Mouse (Mus musculus): Measurements from ENCODE around the gene Zbtb39. TPM values are rescaled to one million over a fixed set of nuclear protein-coding genes. Genes with fewer than 3 reads are reported as not detected.
A peak's percentile ranks its signal among the peaks of the same experiment; 100 is the strongest.

Gene Zbtb39
- polyA plus RNA-seq (2015; fragmentation: Nextera tagmentation; extraction: Ambion mirVana) = 0.75 and 0.94 TPM in 2 replicates

GRCm38 (mm10) chr10:127739083-127739660 is at the start of gene Zbtb39:
TSS of gene Zbtb39 (plus strand) at chr10:127739538.
- H3K9me3 ChIP-seq (replicated peaks) = no peaks in the 10 kb centered on the region
- H3K27ac ChIP-seq = peak within 1 kb of the TSS; percentile 77
- peak within 1 kb of the TSS; percentile 90 for H3K9ac ChIP-seq
- H3K4me1 ChIP-seq (replicated peaks) = peaks cover 69% of the 10 kb centered on the region
- H3K4me2 ChIP-seq = peak within 1 kb of the TSS; percentile 84
- 1% methylated on average over 60 of the region's 61 CpGs for WGBS (ENCODE audit: insufficient replicate concordance)
- H3K27me3 ChIP-seq = no peaks in the 10 kb centered on the region
- ATAC-seq (ENCODE audit: low read depth) = peak; percentile 71
- DNase-seq = peak; percentile 67
- peak within 1 kb of the TSS; percentile 83 for H3K4me3 ChIP-seq (replicated peaks)
- peaks cover 30% of the 10 kb centered on the region for H3K36me3 ChIP-seq

- 3% methylated on average over 1 of the region's 1 CpGs for WGBS (ENCODE audit: insufficient replicate concordance)
- no peak overlapping the region for H3K9ac ChIP-seq
- H3K36me3 ChIP-seq = peaks cover 46% of the 10 kb centered on the region
- H3K27ac ChIP-seq = no peak overlapping the region
- H3K27me3 ChIP-seq = no peaks in the 10 kb centered on the region
- no peak overlapping the region for H3K4me2 ChIP-seq
- no peak for ATAC-seq (ENCODE audit: low read depth)
- no peak for DNase-seq
- no peak overlapping the region for H3K4me3 ChIP-seq (replicated peaks)
- H3K9me3 ChIP-seq (replicated peaks) = no peaks in the 10 kb centered on the region
- H3K4me1 ChIP-seq (replicated peaks) = peaks cover 11% of the 10 kb centered on the region
Measured at GRCm38 (mm10) chr10:127691053-127691452, 48.3 kb upstream of the Zbtb39 start.

- H3K27me3 ChIP-seq = no peaks in the 10 kb centered on the region
- no peak for DNase-seq
- no peak overlapping the region for H3K9ac ChIP-seq
- ATAC-seq (ENCODE audit: low read depth) = peak; percentile 43; the same call in 1 of the 2 replicates
- peaks cover 11% of the 10 kb centered on the region for H3K4me1 ChIP-seq (replicated peaks)
- H3K9me3 ChIP-seq (replicated peaks) = no peaks in the 10 kb centered on the region
- no peak overlapping the region for H3K27ac ChIP-seq
- no peak overlapping the region for H3K4me3 ChIP-seq (replicated peaks)
- peaks cover 67% of the 10 kb centered on the region for H3K36me3 ChIP-seq
- WGBS (ENCODE audit: insufficient replicate concordance) = 48% methylated on average over 2 of the region's 2 CpGs
- no peak overlapping the region for H3K4me2 ChIP-seq
Measured at GRCm38 (mm10) chr10:127694636-127695035, 44.7 kb upstream of the Zbtb39 start.

- no peak overlapping the region for H3K9ac ChIP-seq
- ATAC-seq (ENCODE audit: low read depth) (no peak), DNase-seq (no peak)
- H3K27me3 ChIP-seq = no peaks in the 10 kb centered on the region
- 81% methylated on average over 7 of the region's 7 CpGs for WGBS (ENCODE audit: insufficient replicate concordance)
- no peak overlapping the region for H3K4me2 ChIP-seq
- H3K36me3 ChIP-seq = peaks cover 60% of the 10 kb centered on the region
- no peak overlapping the region for H3K4me3 ChIP-seq (replicated peaks)
- no peak overlapping the region; the same call in 1 of the 2 replicates for H3K27ac ChIP-seq
- H3K4me1 ChIP-seq (replicated peaks) = peaks cover 11% of the 10 kb centered on the region
- H3K9me3 ChIP-seq (replicated peaks) = no peaks in the 10 kb centered on the region
Measured at GRCm38 (mm10) chr10:127695775-127696174, 43.6 kb upstream of the Zbtb39 start.

- no peaks in the 10 kb centered on the region for H3K9me3 ChIP-seq (replicated peaks)
- 83% methylated on average over 7 of the region's 7 CpGs for WGBS (ENCODE audit: insufficient replicate concordance)
- DNase-seq = no peak
Measured at GRCm38 (mm10) chr10:127698966-127699365, 40.4 kb upstream of the Zbtb39 start.

GRCm38 (mm10) chr10:127703299-127703698 is 36.0 kb upstream of the Zbtb39 start:
- no peaks in the 10 kb centered on the region for H3K9me3 ChIP-seq (replicated peaks)
- no peak overlapping the region for H3K4me2 ChIP-seq
- 44% methylated on average over 4 of the region's 4 CpGs for WGBS (ENCODE audit: insufficient replicate concordance)
- 0 out of 2 replicates have a peak, but pooled peaks cover 11% of the 10 kb centered on the region for H3K4me1 ChIP-seq (replicated peaks)
- H3K9ac ChIP-seq = no peak overlapping the region
- no peak overlapping the region for H3K4me3 ChIP-seq (replicated peaks)
- H3K27me3 ChIP-seq = 0 out of 2 replicates have a peak, but pooled peaks cover 4% of the 10 kb centered on the region
- peaks cover 10% of the 10 kb centered on the region for H3K36me3 ChIP-seq
- DNase-seq = no peak
- ATAC-seq (ENCODE audit: low read depth) = 0 out of 2 replicates have a peak, but pooled peaks have one; percentile 19
- no peak overlapping the region for H3K27ac ChIP-seq

More at GRCm38 (mm10) chr10:127698966-127699365, 40.4 kb upstream of the Zbtb39 start:
- Histone ChIP-seq H3K9ac (no peak overlapping the region), H3K36me3 (peaks cover 43% of the 10 kb centered on the region), H3K4me1 (replicated peaks) (peaks cover 11% of the 10 kb centered on the region), H3K4me2 (no peak overlapping the region), H3K27me3 (no peaks in the 10 kb centered on the region), H3K4me3 (replicated peaks) (no peak overlapping the region), H3K27ac (no peak overlapping the region)
- no peak for ATAC-seq (ENCODE audit: low read depth)

- DNase-seq = no peak
- no peaks in the 10 kb centered on the region for H3K9me3 ChIP-seq (replicated peaks)
- 0 out of 2 replicates have a peak, but pooled peaks cover 11% of the 10 kb centered on the region for H3K4me1 ChIP-seq (replicated peaks)
- no peak overlapping the region for H3K9ac ChIP-seq
- H3K27me3 ChIP-seq = 0 out of 2 replicates have a peak, but pooled peaks cover 6% of the 10 kb centered on the region
- 47% methylated on average over 2 of the region's 2 CpGs for WGBS (ENCODE audit: insufficient replicate concordance)
- H3K27ac ChIP-seq = no peak overlapping the region
- no peak for ATAC-seq (ENCODE audit: low read depth)
- peaks cover under 1% of the 10 kb centered on the region; the same call in 1 of the 2 replicates for H3K36me3 ChIP-seq
- no peak overlapping the region for H3K4me3 ChIP-seq (replicated peaks)
- H3K4me2 ChIP-seq = no peak overlapping the region
Measured at GRCm38 (mm10) chr10:127704293-127704692, 35.0 kb upstream of the Zbtb39 start.

- Histone ChIP-seq H3K4me3 (replicated peaks) (no peak within 1 kb of the TSS), H3K27ac (no peak within 1 kb of the TSS), H3K36me3 (no peaks in the 10 kb centered on the region), H3K4me2 (no peak within 1 kb of the TSS), H3K4me1 (replicated peaks) (0 out of 2 replicates have a peak, but pooled peaks cover 11% of the 10 kb centered on the region), H3K27me3 (0 out of 2 replicates have a peak, but pooled peaks cover 6% of the 10 kb centered on the region), H3K9ac (no peak within 1 kb of the TSS), H3K9me3 (replicated peaks) (no peaks in the 10 kb centered on the region)
- DNase-seq = no peak
- ATAC-seq (ENCODE audit: low read depth) = no peak
- 34% methylated on average over 2 of the region's 2 CpGs for WGBS (ENCODE audit: insufficient replicate concordance)
Measured at GRCm38 (mm10) chr10:127704766-127705220, 34.5 kb upstream of the Zbtb39 start, which contains the start of gene Myo1a. TSS of gene Myo1a (plus strand) at chr10:127705170.

GRCm38 (mm10) chr10:127705783-127706182 is 33.6 kb upstream of the Zbtb39 start:
- Histone ChIP-seq H3K9me3 (replicated peaks) (no peaks in the 10 kb centered on the region), H3K36me3 (no peaks in the 10 kb centered on the region), H3K27me3 (0 out of 2 replicates have a peak, but pooled peaks cover 6% of the 10 kb centered on the region), H3K4me1 (replicated peaks) (0 out of 2 replicates have a peak, but pooled peaks cover 11% of the 10 kb centered on the region), H3K27ac (no peak overlapping the region), H3K4me3 (replicated peaks) (no peak overlapping the region), H3K9ac (no peak overlapping the region), H3K4me2 (no peak overlapping the region)
- ATAC-seq (ENCODE audit: low read depth) = no peak
- WGBS (ENCODE audit: insufficient replicate concordance) = 33% methylated on average over 4 of the region's 4 CpGs
- DNase-seq = no peak

GRCm38 (mm10) chr10:127707721-127708120 is 31.6 kb upstream of the Zbtb39 start:
- Histone ChIP-seq H3K36me3 (no peaks in the 10 kb centered on the region), H3K4me2 (no peak overlapping the region), H3K4me3 (replicated peaks) (no peak overlapping the region), H3K27me3 (0 out of 2 replicates have a peak, but pooled peaks cover 6% of the 10 kb centered on the region), H3K4me1 (replicated peaks) (0 out of 2 replicates have a peak, but pooled peaks cover 11% of the 10 kb centered on the region), H3K9ac (no peak overlapping the region), H3K9me3 (replicated peaks) (no peaks in the 10 kb centered on the region), H3K27ac (no peak overlapping the region)
- no peak for DNase-seq
- 65% methylated on average over 7 of the region's 7 CpGs for WGBS (ENCODE audit: insufficient replicate concordance)
- no peak for ATAC-seq (ENCODE audit: low read depth)

- 62% methylated on average over 3 of the region's 3 CpGs for WGBS (ENCODE audit: insufficient replicate concordance)
- H3K4me3 ChIP-seq (replicated peaks) = no peak overlapping the region
- H3K27ac ChIP-seq = no peak overlapping the region
- no peaks in the 10 kb centered on the region for H3K36me3 ChIP-seq
- 0 out of 2 replicates have a peak, but pooled peaks cover 6% of the 10 kb centered on the region for H3K27me3 ChIP-seq
- H3K9ac ChIP-seq = no peak overlapping the region
- no peak for DNase-seq
- no peak for ATAC-seq (ENCODE audit: low read depth)
- no peaks in the 10 kb centered on the region for H3K9me3 ChIP-seq (replicated peaks)
- H3K4me2 ChIP-seq = no peak overlapping the region
- H3K4me1 ChIP-seq (replicated peaks) = 0 out of 2 replicates have a peak, but pooled peaks cover 11% of the 10 kb centered on the region
Measured at GRCm38 (mm10) chr10:127708850-127709370, 30.4 kb upstream of the Zbtb39 start.
